21 mouse cellular contexts compared by ENCODE assay signal in genomic region chr5:35768525-35768924, GRCm38 (mm10). TPM values are rescaled to one million over a fixed set of nuclear protein-coding genes. Genes with fewer than 3 reads are reported as not detected.
DNase-seq lines count a peak whose midpoint lies in the region; ATAC-seq and TF ChIP-seq lines count a peak whose summit lies in the region.
"Had no signal": no experiment of that assay in that cellular context is flagged by ENCODE, and none has a peak within 500 bp of the region (broad histone marks: within the 10 kb centered on the region; RNA-seq: fewer than 3 reads in every experiment).

No protein-coding gene starts in this region.

- peaks cover 48 to 58% of the 10 kb centered on the region in 2 experiments for H3K4me1 ChIP-seq in heart, embryonic 14.5 days (ENCODE audit: control insufficient read depth in 2 of 2, insufficient read depth in 2 of 2, low read length in 2 of 2)
- H3K4me1 ChIP-seq: forebrain, embryonic 15.5 days; hindbrain, embryonic 10.5 days had no signal

- 64% methylated on average over 3 of the region's 3 CpGs for WGBS in heart, embryonic 14.5 days

- no peak for DNase-seq in gastrocnemius, adult 2 months
- DNase-seq in gastrocnemius, postnatal 4 days (ENCODE audit: low spot score in 2 of 2), result no peak
- DNase-seq in heart, postnatal 4 days, result no peak
- DNase-seq in ES-CJ7 (ENCODE audit: low read depth, low spot score), result peak; percentile 36
- no peak for DNase-seq in spleen, postnatal 4 days (ENCODE audit: low spot score in 2 of 2)
- DNase-seq: adrenal gland, postnatal 10 days; B cell, adult 2 months; cerebellum, adult 11-12 months; cerebellum, adult 9-10 months; cerebellum, postnatal 25 days; gastrocnemius, postnatal 10 days; kidney, adult 2 months had no signal

- intact Hi-C loops in gastrocnemius, adult 2 months (cut with DNase I), result no loop called here

- ATAC-seq in heart, embryonic 14.5 days (ENCODE audit: insufficient number of reproducible peaks, insufficient read depth, low FRiP score, low read depth), result no peak
- no peak for ATAC-seq in cerebellum, adult (ENCODE audit: insufficient number of reproducible peaks, low FRiP score, low TSS enrichment)
- ATAC-seq: CD4-positive, CD25-positive, alpha-beta regulatory T cell, adult 4 months; forebrain, embryonic 15.5 days had no signal

- no peak overlapping the region for H3K4me2 ChIP-seq in heart, embryonic 14.5 days (ENCODE audit: low read length)
- H3K4me2 ChIP-seq: embryonic facial prominence, embryonic 12.5 days; forebrain, embryonic 15.5 days; hindbrain, embryonic 14.5 days; intestine, embryonic 15.5 days; kidney, embryonic 15.5 days had no signal

- TF ChIP-seq CTCF in gastrocnemius, adult 2 months (IDR thresholded peaks at IDR 0.05), result no peak

- H3K36me3 ChIP-seq in heart, embryonic 14.5 days (ENCODE audit: control insufficient read depth, insufficient read depth, low read length), result no peaks in the 10 kb centered on the region
- H3K36me3 ChIP-seq: embryonic facial prominence, embryonic 12.5 days; forebrain, embryonic 15.5 days; hindbrain, embryonic 10.5 days; intestine, embryonic 15.5 days; kidney, embryonic 15.5 days had no signal

- peak overlapping the region; percentile 89 for H3K27ac ChIP-seq in gastrocnemius, adult 2 months
- H3K27ac ChIP-seq in heart, embryonic 14.5 days (replicated peaks in 1 of 2; ENCODE audit: control insufficient read depth in 1 of 2, insufficient read depth in 1 of 2, low read depth in 2 of 2, low read length in 2 of 2), result peak overlapping the region; percentile 52 to 65; a peak in 2 of 4 replicates
- H3K27ac ChIP-seq: embryonic facial prominence, embryonic 12.5 days; forebrain, embryonic 15.5 days; hindbrain, embryonic 10.5 days; hindbrain, embryonic 14.5 days; intestine, embryonic 15.5 days; kidney, embryonic 15.5 days had no signal

- H3K9ac ChIP-seq in heart, embryonic 14.5 days (ENCODE audit: low read length), result no peak overlapping the region
- H3K9ac ChIP-seq: embryonic facial prominence, embryonic 12.5 days; forebrain, embryonic 15.5 days; hindbrain, embryonic 14.5 days; intestine, embryonic 15.5 days; kidney, embryonic 15.5 days had no signal

- H3K9me3 ChIP-seq in heart, embryonic 14.5 days (ENCODE audit: control insufficient read depth, low read length), result no peaks in the 10 kb centered on the region
- H3K9me3 ChIP-seq: embryonic facial prominence, embryonic 12.5 days; forebrain, embryonic 15.5 days; hindbrain, embryonic 10.5 days; intestine, embryonic 15.5 days; kidney, embryonic 15.5 days had no signal

- H3K27me3 ChIP-seq in heart, embryonic 14.5 days (ENCODE audit: control insufficient read depth, insufficient read depth, low read length), result 0 out of 2 replicates have a peak, but pooled peaks cover 3% of the 10 kb centered on the region
- H3K27me3 ChIP-seq: forebrain, embryonic 15.5 days; intestine, embryonic 15.5 days had no signal

- no peak overlapping the region for H3K4me3 ChIP-seq in gastrocnemius, adult 2 months
- no peak overlapping the region for H3K4me3 ChIP-seq in heart, embryonic 14.5 days (ENCODE audit: control insufficient read depth in 1 of 2, insufficient read depth in 1 of 2, low read depth in 1 of 2, low read length in 2 of 2)
- H3K4me3 ChIP-seq: embryonic facial prominence, embryonic 12.5 days; forebrain, embryonic 15.5 days; hindbrain, embryonic 10.5 days; intestine, embryonic 15.5 days; kidney, embryonic 15.5 days had no signal

RNA-seq across cellular contexts. Expression of gene Ablim2, which starts 10.8 kb away (rescaled TPM):
- total RNA-seq in gastrocnemius, adult 2 months (2021), result 10 to 100 TPM; 40.7 to 42.5 TPM
- 10 to 100 TPM; 70.5 to 76.6 TPM for total RNA-seq in gastrocnemius, postnatal 4 days (2021)
- polyA plus RNA-seq in heart, embryonic 14.5 days (2014; fragmentation: Nextera tagmentation; extraction: Ambion mirVana), result 3.7 and 4.0 TPM in 2 replicates
- total RNA-seq in heart, postnatal 4 days (2021), result 10 to 100 TPM; 10.8 to 11.7 TPM

RNA-seq across cellular contexts. Expression of gene Sh3tc1, which starts 28.7 kb away (rescaled TPM):
- 1 to 10 TPM; 2.2 to 2.4 TPM for total RNA-seq in gastrocnemius, adult 2 months (2021)
- total RNA-seq in gastrocnemius, postnatal 4 days (2021), result 1 to 10 TPM; 6.8 to 7.9 TPM
- polyA plus RNA-seq in heart, embryonic 14.5 days (2014; fragmentation: Nextera tagmentation; extraction: Ambion mirVana), result 6.3 and 7.8 TPM in 2 replicates
- total RNA-seq in heart, postnatal 4 days (2021), result 10 to 100 TPM; 12.9 to 16.2 TPM
